Comparison of ENCODE assay signal across 29 mouse cellular contexts in the genomic region with DNA sequence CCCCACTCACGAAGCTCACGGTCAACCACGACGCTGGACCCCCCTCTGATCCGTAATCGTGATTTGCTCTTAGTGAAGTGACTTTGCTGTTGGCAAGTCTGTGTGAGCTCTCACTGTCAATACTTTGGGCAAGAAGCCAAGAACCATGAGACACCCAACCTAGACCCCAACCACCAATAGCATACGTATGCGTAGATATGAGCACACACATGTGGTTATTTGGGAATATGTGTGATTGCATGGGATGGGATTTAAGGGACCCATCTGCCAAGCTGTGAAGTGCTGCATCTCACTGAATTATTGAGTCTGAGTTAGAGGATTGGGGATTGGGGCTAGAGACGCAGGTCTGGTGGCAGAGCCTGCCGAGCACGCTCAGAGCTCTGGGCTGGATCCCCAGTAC. TPM values are rescaled to one million over a fixed set of nuclear protein-coding genes. Genes with fewer than 3 reads are reported as not detected.
A peak's percentile ranks its signal among the peaks of the same experiment; 100 is the strongest.
DNase-seq lines count a peak whose midpoint lies in the region; ATAC-seq and TF ChIP-seq lines count a peak whose summit lies in the region.
"Had no signal": no experiment of that assay in that cellular context is flagged by ENCODE, and none has a peak within 500 bp of the region (broad histone marks: within the 10 kb centered on the region; RNA-seq: fewer than 3 reads in every experiment).

No protein-coding gene starts in this region.

- no peak overlapping the region for H3K27ac ChIP-seq in forebrain, embryonic 14.5 days (ENCODE audit: low read depth, low read length)
- no peak overlapping the region for H3K27ac ChIP-seq in forebrain, embryonic 12.5 days
- H3K27ac ChIP-seq in hindbrain, postnatal 0 days, result no peak overlapping the region
- H3K27ac ChIP-seq in hindbrain, embryonic 11.5 days (ENCODE audit: low read depth, low read length), result no peak overlapping the region
- no peak overlapping the region for H3K27ac ChIP-seq in forebrain, embryonic 16.5 days (ENCODE audit: low read length)
- H3K27ac ChIP-seq: embryonic facial prominence, embryonic 13.5 days; embryonic facial prominence, embryonic 15.5 days had no signal

- H3K4me2 ChIP-seq in forebrain, embryonic 14.5 days (ENCODE audit: low read length), result no peak overlapping the region
- H3K4me2 ChIP-seq in forebrain, embryonic 12.5 days, result no peak overlapping the region
- H3K4me2 ChIP-seq in hindbrain, postnatal 0 days (ENCODE audit: low read depth, low read length), result no peak overlapping the region
- H3K4me2 ChIP-seq in hindbrain, embryonic 11.5 days (replicated peaks; ENCODE audit: low read depth, low read length), result no peak overlapping the region
- no peak overlapping the region for H3K4me2 ChIP-seq in forebrain, embryonic 16.5 days (ENCODE audit: low read length)
- H3K4me2 ChIP-seq: embryonic facial prominence, embryonic 13.5 days; embryonic facial prominence, embryonic 15.5 days had no signal

- TF ChIP-seq CTCF in hindbrain, postnatal 0 days (IDR thresholded peaks at IDR 0.05; ENCODE audit: low read depth), result no peak
- no peak for TF ChIP-seq CTCF in brain, embryonic 14.5 days (IDR thresholded peaks at IDR 0.05; ENCODE audit: borderline replicate concordance, extremely low read depth, insufficient read depth, insufficient read length)

- ATAC-seq in forebrain, embryonic 14.5 days, result peak; percentile 74; the same call in 1 of the 2 replicates
- ATAC-seq in forebrain, embryonic 12.5 days (ENCODE audit: low FRiP score), result no peak
- ATAC-seq in hindbrain, postnatal 0 days, result no peak
- no peak for ATAC-seq in hindbrain, embryonic 11.5 days (ENCODE audit: low FRiP score)
- ATAC-seq in forebrain, embryonic 16.5 days, result peak; percentile 70
- no peak for ATAC-seq in erythroid progenitor cell, adult 5-6 weeks (replicated peaks; ENCODE audit: low FRiP score, poor library complexity, severe bottlenecking)
- ATAC-seq: activated CD4-positive, CD25-positive, alpha-beta regulatory T cell, adult 4 months; Patski had no signal

- 80% methylated on average over 11 of the region's 11 CpGs for WGBS in forebrain, embryonic 14.5 days
- 94% methylated on average over 11 of the region's 11 CpGs for WGBS in forebrain, embryonic 12.5 days
- WGBS in hindbrain, postnatal 0 days, result 84% methylated on average over 11 of the region's 11 CpGs
- WGBS in hindbrain, embryonic 11.5 days, result 95% methylated on average over 11 of the region's 11 CpGs
- WGBS in forebrain, embryonic 16.5 days, result 68% methylated on average over 11 of the region's 11 CpGs

- no peak overlapping the region for H3K4me3 ChIP-seq in forebrain, embryonic 14.5 days (ENCODE audit: low read depth, low read length)
- no peak overlapping the region for H3K4me3 ChIP-seq in forebrain, embryonic 12.5 days (replicated peaks)
- H3K4me3 ChIP-seq in hindbrain, postnatal 0 days (ENCODE audit: low read length), result no peak overlapping the region
- no peak overlapping the region for H3K4me3 ChIP-seq in hindbrain, embryonic 11.5 days (ENCODE audit: low read depth, low read length)
- no peak overlapping the region for H3K4me3 ChIP-seq in forebrain, embryonic 16.5 days (replicated peaks; ENCODE audit: low read length)
- H3K4me3 ChIP-seq: embryonic facial prominence, embryonic 13.5 days; embryonic facial prominence, embryonic 15.5 days; erythroblast, embryonic 14.5 days had no signal

- no peaks in the 10 kb centered on the region for H3K4me1 ChIP-seq in forebrain, embryonic 14.5 days (ENCODE audit: control insufficient read depth, insufficient read depth, low read length)
- no peaks in the 10 kb centered on the region for H3K4me1 ChIP-seq in forebrain, embryonic 12.5 days
- no peaks in the 10 kb centered on the region for H3K4me1 ChIP-seq in hindbrain, postnatal 0 days (ENCODE audit: insufficient read depth, low read length)
- H3K4me1 ChIP-seq in hindbrain, embryonic 11.5 days (replicated peaks; ENCODE audit: control insufficient read depth, insufficient read depth, low read length), result no peaks in the 10 kb centered on the region
- H3K4me1 ChIP-seq in forebrain, embryonic 16.5 days (replicated peaks; ENCODE audit: control insufficient read depth, insufficient read depth, low read length), result no peaks in the 10 kb centered on the region
- H3K4me1 ChIP-seq: embryonic facial prominence, embryonic 13.5 days; embryonic facial prominence, embryonic 15.5 days had no signal

- no peak for TF ChIP-seq POLR2A in brain, embryonic 14.5 days (IDR thresholded peaks at IDR 0.05; ENCODE audit: borderline replicate concordance, extremely low read depth, insufficient read depth, insufficient read length, poor library complexity, severe bottlenecking)

- H3K36me3 ChIP-seq in forebrain, embryonic 14.5 days (ENCODE audit: control insufficient read depth, insufficient read depth, low read length), result no peaks in the 10 kb centered on the region
- H3K36me3 ChIP-seq in forebrain, embryonic 12.5 days (replicated peaks), result no peaks in the 10 kb centered on the region
- H3K36me3 ChIP-seq in hindbrain, postnatal 0 days (ENCODE audit: insufficient read depth, low read length), result no peaks in the 10 kb centered on the region
- H3K36me3 ChIP-seq in hindbrain, embryonic 11.5 days (ENCODE audit: control insufficient read depth, insufficient read depth, low read length), result no peaks in the 10 kb centered on the region
- H3K36me3 ChIP-seq in forebrain, embryonic 16.5 days (ENCODE audit: control insufficient read depth, insufficient read depth), result no peaks in the 10 kb centered on the region
- H3K36me3 ChIP-seq: embryonic facial prominence, embryonic 13.5 days; embryonic facial prominence, embryonic 15.5 days had no signal

- no peak overlapping the region for H3K9ac ChIP-seq in forebrain, embryonic 14.5 days (ENCODE audit: low read length)
- H3K9ac ChIP-seq in forebrain, embryonic 12.5 days, result no peak overlapping the region
- no peak overlapping the region for H3K9ac ChIP-seq in hindbrain, postnatal 0 days (replicated peaks; ENCODE audit: low read length)
- H3K9ac ChIP-seq in hindbrain, embryonic 11.5 days (ENCODE audit: low read depth, low read length), result no peak overlapping the region
- H3K9ac ChIP-seq in forebrain, embryonic 16.5 days (replicated peaks; ENCODE audit: low read depth, low read length), result no peak overlapping the region
- H3K9ac ChIP-seq: embryonic facial prominence, embryonic 13.5 days; embryonic facial prominence, embryonic 15.5 days had no signal

- DNase-seq in forebrain, embryonic 14.5 days (ENCODE audit: low spot score), result peak; percentile 60
- DNase-seq in hindbrain, postnatal 0 days (ENCODE audit: low spot score), result peak; percentile 2
- DNase-seq in hindbrain, embryonic 11.5 days (ENCODE audit: low spot score), result no peak
- peak; percentile 53 for DNase-seq in brain, embryonic 14.5 days (ENCODE audit: low read depth)
- no peak for DNase-seq in left cerebral cortex, adult 9 months (ENCODE audit: low spot score in 2 of 2)
- DNase-seq: adrenal gland, adult 8-10 months; adrenal gland, postnatal 14 days; adrenal gland, postnatal 36 days; cerebellum, adult 11 months; cerebellum, adult 18-20 months; cerebellum, adult 8-10 months; cerebellum, adult 9-11 months; cerebellum, postnatal 14 days; cerebellum, postnatal 36 days; embryo, embryonic 11 days had no signal

- no peaks in the 10 kb centered on the region for H3K27me3 ChIP-seq in forebrain, embryonic 14.5 days (replicated peaks; ENCODE audit: control insufficient read depth, insufficient read depth, low read length)
- H3K27me3 ChIP-seq in forebrain, embryonic 12.5 days, result peaks cover 10% of the 10 kb centered on the region; the same call in 1 of the 2 replicates
- H3K27me3 ChIP-seq in hindbrain, postnatal 0 days (ENCODE audit: insufficient read depth, low read length), result no peaks in the 10 kb centered on the region
- no peaks in the 10 kb centered on the region for H3K27me3 ChIP-seq in hindbrain, embryonic 11.5 days (ENCODE audit: control insufficient read depth, insufficient read depth, low read length)
- H3K27me3 ChIP-seq in forebrain, embryonic 16.5 days (replicated peaks; ENCODE audit: control insufficient read depth, insufficient read depth, low read length), result no peaks in the 10 kb centered on the region
- H3K27me3 ChIP-seq: embryonic facial prominence, embryonic 13.5 days had no signal

- H3K9me3 ChIP-seq in forebrain, embryonic 14.5 days (replicated peaks; ENCODE audit: control insufficient read depth, low read length), result no peaks in the 10 kb centered on the region
- no peaks in the 10 kb centered on the region for H3K9me3 ChIP-seq in forebrain, embryonic 12.5 days
- no peaks in the 10 kb centered on the region for H3K9me3 ChIP-seq in hindbrain, postnatal 0 days (ENCODE audit: low read length)
- H3K9me3 ChIP-seq in hindbrain, embryonic 11.5 days (ENCODE audit: control insufficient read depth, low read length), result no peaks in the 10 kb centered on the region
- H3K9me3 ChIP-seq in forebrain, embryonic 16.5 days (ENCODE audit: control insufficient read depth, low read length), result no peaks in the 10 kb centered on the region
- H3K9me3 ChIP-seq: embryonic facial prominence, embryonic 13.5 days; embryonic facial prominence, embryonic 15.5 days had no signal

RNA-seq across cellular contexts. Expression of a gene that starts 7.9 kb away (rescaled TPM):
- polyA plus RNA-seq in forebrain, embryonic 14.5 days (2014; fragmentation: Nextera tagmentation; extraction: Ambion mirVana), result 1.2 and 1.8 TPM in 2 replicates
- 0.78 and 0.91 TPM in 2 replicates for polyA plus RNA-seq in forebrain, embryonic 12.5 days (2016; fragmentation: Nextera tagmentation; extraction: Ambion mirVana)
- total RNA-seq in hindbrain, postnatal 0 days (2014; rRNA removed), result 0.18 and 1.2 TPM in 2 replicates
- 1.3 and 1.4 TPM in 2 replicates for polyA plus RNA-seq in hindbrain, postnatal 0 days (2015; fragmentation: Nextera tagmentation; extraction: Ambion mirVana)
- polyA plus RNA-seq in hindbrain, embryonic 11.5 days (2014; fragmentation: Nextera tagmentation; extraction: Ambion mirVana), result 1.5 and 1.6 TPM in 2 replicates
- 1.3 and 1.7 TPM in 2 replicates for polyA plus RNA-seq in brain, embryonic 14.5 days (2012; rRNA removed)
- polyA plus RNA-seq in forebrain, embryonic 16.5 days (2015; fragmentation: Nextera tagmentation; extraction: Ambion mirVana), result 1.6 and 2.1 TPM in 2 replicates
- not detected in 2 replicates for total RNA-seq in erythroid progenitor cell, adult 5-6 weeks (2015; ENCODE audit: low replicate concordance)
- total RNA-seq in erythroid progenitor cell, adult 5-6 weeks (2017; ENCODE audit: low replicate concordance), result not detected in 2 replicates
- total RNA-seq: adrenal gland, postnatal 14 days; adrenal gland, postnatal 36 days; common myeloid progenitor, adult 5-6 weeks; gastrocnemius, adult 18-20 months; MEL had no signal
- polyA plus RNA-seq: C2C12; erythroblast, embryonic 14.5 days had no signal

RNA-seq across cellular contexts. Expression of a gene that starts 39.2 kb away (rescaled TPM):
- polyA plus RNA-seq in forebrain, embryonic 14.5 days (2014; fragmentation: Nextera tagmentation; extraction: Ambion mirVana), result not detected in 2 replicates
- polyA plus RNA-seq in forebrain, embryonic 12.5 days (2016; fragmentation: Nextera tagmentation; extraction: Ambion mirVana), result not detected in 2 replicates
- total RNA-seq in hindbrain, postnatal 0 days (2014; rRNA removed), result not detected in 2 replicates
- polyA plus RNA-seq in hindbrain, postnatal 0 days (2015; fragmentation: Nextera tagmentation; extraction: Ambion mirVana), result not detected in 2 replicates
- 0.14 TPM in 1 of 2 replicates, not detected in the other for polyA plus RNA-seq in hindbrain, embryonic 11.5 days (2014; fragmentation: Nextera tagmentation; extraction: Ambion mirVana)
- not detected in 2 replicates for polyA plus RNA-seq in brain, embryonic 14.5 days (2012; rRNA removed)
- polyA plus RNA-seq in forebrain, embryonic 16.5 days (2015; fragmentation: Nextera tagmentation; extraction: Ambion mirVana), result not detected in 2 replicates
- not detected in 2 replicates for total RNA-seq in erythroid progenitor cell, adult 5-6 weeks (2015; ENCODE audit: low replicate concordance)
- total RNA-seq in erythroid progenitor cell, adult 5-6 weeks (2017; ENCODE audit: low replicate concordance), result not detected in 2 replicates
- total RNA-seq: adrenal gland, adult 18-20 months; adrenal gland, adult 8-10 months; adrenal gland, postnatal 14 days; adrenal gland, postnatal 36 days; common myeloid progenitor, adult 5-6 weeks; gastrocnemius, adult 18-20 months; MEL had no signal
- polyA plus RNA-seq: C2C12; embryonic facial prominence, embryonic 11.5 days; embryonic facial prominence, embryonic 13.5 days; embryonic facial prominence, embryonic 15.5 days; erythroblast, embryonic 14.5 days; Patski had no signal

RNA-seq across cellular contexts. Expression of a gene that starts 42.5 kb away (rescaled TPM):
- polyA plus RNA-seq in forebrain, embryonic 14.5 days (2014; fragmentation: Nextera tagmentation; extraction: Ambion mirVana), result 0.08 TPM in 1 of 2 replicates, not detected in the other
- not detected in 2 replicates for polyA plus RNA-seq in forebrain, embryonic 12.5 days (2016; fragmentation: Nextera tagmentation; extraction: Ambion mirVana)
- not detected in 2 replicates for total RNA-seq in hindbrain, postnatal 0 days (2014; rRNA removed)
- 0.23 TPM in 1 of 2 replicates, not detected in the other for polyA plus RNA-seq in hindbrain, postnatal 0 days (2015; fragmentation: Nextera tagmentation; extraction: Ambion mirVana)
- polyA plus RNA-seq in hindbrain, embryonic 11.5 days (2014; fragmentation: Nextera tagmentation; extraction: Ambion mirVana), result not detected in 2 replicates
- 0.04 TPM in 1 of 2 replicates, not detected in the other for polyA plus RNA-seq in brain, embryonic 14.5 days (2012; rRNA removed)
- polyA plus RNA-seq in forebrain, embryonic 16.5 days (2015; fragmentation: Nextera tagmentation; extraction: Ambion mirVana), result not detected in 2 replicates
- total RNA-seq in erythroid progenitor cell, adult 5-6 weeks (2015; ENCODE audit: low replicate concordance), result not detected in 2 replicates
- not detected in 2 replicates for total RNA-seq in erythroid progenitor cell, adult 5-6 weeks (2017; ENCODE audit: low replicate concordance)
- total RNA-seq: adrenal gland, adult 18-20 months; adrenal gland, adult 8-10 months; adrenal gland, postnatal 14 days; adrenal gland, postnatal 36 days; common myeloid progenitor, adult 5-6 weeks; gastrocnemius, adult 18-20 months; MEL had no signal
- polyA plus RNA-seq: C2C12; embryonic facial prominence, embryonic 11.5 days; embryonic facial prominence, embryonic 15.5 days; erythroblast, embryonic 14.5 days; Patski had no signal

RNA-seq across cellular contexts. Expression of a gene that starts 55.5 kb away (rescaled TPM):
- 132 and 161 TPM in 2 replicates for polyA plus RNA-seq in forebrain, embryonic 14.5 days (2014; fragmentation: Nextera tagmentation; extraction: Ambion mirVana)
- polyA plus RNA-seq in forebrain, embryonic 12.5 days (2016; fragmentation: Nextera tagmentation; extraction: Ambion mirVana), result 133 and 143 TPM in 2 replicates
- total RNA-seq in hindbrain, postnatal 0 days (2014; rRNA removed), result 45.5 and 63.2 TPM in 2 replicates
- polyA plus RNA-seq in hindbrain, postnatal 0 days (2015; fragmentation: Nextera tagmentation; extraction: Ambion mirVana), result 140 and 141 TPM in 2 replicates
- polyA plus RNA-seq in hindbrain, embryonic 11.5 days (2014; fragmentation: Nextera tagmentation; extraction: Ambion mirVana), result 201 and 205 TPM in 2 replicates
- polyA plus RNA-seq in brain, embryonic 14.5 days (2012; rRNA removed), result 69.9 and 84.6 TPM in 2 replicates
- 109 and 113 TPM in 2 replicates for polyA plus RNA-seq in forebrain, embryonic 16.5 days (2015; fragmentation: Nextera tagmentation; extraction: Ambion mirVana)
- total RNA-seq in erythroid progenitor cell, adult 5-6 weeks (2015; ENCODE audit: low replicate concordance), result 628 and 784 TPM in 2 replicates
- 461 and 723 TPM in 2 replicates for total RNA-seq in erythroid progenitor cell, adult 5-6 weeks (2017; ENCODE audit: low replicate concordance)

Comparison
In these comparisons a context has a peak if more than half of its experiments do, and no peak if none do; other contexts are left out.
1. ATAC-seq: peak in forebrain, embryonic 14.5 days (single experiment) and forebrain, embryonic 16.5 days (single experiment); none in forebrain, embryonic 12.5 days (single experiment), hindbrain, postnatal 0 days (single experiment), hindbrain, embryonic 11.5 days (single experiment) and erythroid progenitor cell, adult 5-6 weeks (single experiment).
2. DNase-seq: peak in forebrain, embryonic 14.5 days (single experiment), hindbrain, postnatal 0 days (single experiment) and brain, embryonic 14.5 days (single experiment); none in hindbrain, embryonic 11.5 days (single experiment) and left cerebral cortex, adult 9 months (0 of 2).